Mouse (Mus musculus) midbrain, embryonic 13.5 days (tissue): Measurements from ENCODE around the gene Heatr3. TPM values are rescaled to one million over a fixed set of nuclear protein-coding genes. Genes with fewer than 3 reads are reported as not detected.

Source experiments
- microRNA-seq: library from miRNA; unstranded; fragments of <30 nt; microRNA quantifications from one replicate; pipeline ENCODE4, GENCODE M21; 2016
- polyA plus RNA-seq: library from polyadenylated mRNA; unstranded; fragments of >200 nt; fragmentation: Nextera tagmentation; extraction: Ambion mirVana; gene quantifications from 2 replicates; pipeline ENCODE4 v1.2.1, GENCODE M21; 2015

Heatr3 gene
- polyA plus RNA-seq, 1 experiment from 2014 or later = 36.8 TPM

Small RNA genes lying within 50 kb of the gene (microRNA-seq; reads per million reads assigned to microRNA genes)
- 1.4 reads per million for gene Mir7071

Other genes starting within 250 kb of the Heatr3 start
- gene Zfp423, start 178.3 kb upstream of the Heatr3 start, polyA plus RNA-seq = 36.6 and 41.7 TPM in 2 replicates
- gene Cnep1r1, start 19.1 kb upstream of the Heatr3 start, polyA plus RNA-seq = 46.5 and 47.5 TPM in 2 replicates
- gene Tent4b, start 61.4 kb downstream of the Heatr3 start, polyA plus RNA-seq = 9.1 and 9.7 TPM in 2 replicates
- gene Adcy7, start 134.5 kb downstream of the Heatr3 start, polyA plus RNA-seq = 1.3 and 1.7 TPM in 2 replicates
- gene Brd7, start 224.3 kb downstream of the Heatr3 start, polyA plus RNA-seq = 72.0 and 79.9 TPM in 2 replicates